Mouse (Mus musculus) adrenal gland, adult (tissue): ENCODE data around the gene Pnma5.

Experiments
- DNase-seq, 2 experiments: peaks; one replicate each; pipeline ENCODE4 v3.0.0; 2022 to 2023; ENCODE audit warnings: low spot score in 1 of 2; ENCODE audit not compliant: inconsistent age in 2 of 2

Gene Pnma5

DNA sequence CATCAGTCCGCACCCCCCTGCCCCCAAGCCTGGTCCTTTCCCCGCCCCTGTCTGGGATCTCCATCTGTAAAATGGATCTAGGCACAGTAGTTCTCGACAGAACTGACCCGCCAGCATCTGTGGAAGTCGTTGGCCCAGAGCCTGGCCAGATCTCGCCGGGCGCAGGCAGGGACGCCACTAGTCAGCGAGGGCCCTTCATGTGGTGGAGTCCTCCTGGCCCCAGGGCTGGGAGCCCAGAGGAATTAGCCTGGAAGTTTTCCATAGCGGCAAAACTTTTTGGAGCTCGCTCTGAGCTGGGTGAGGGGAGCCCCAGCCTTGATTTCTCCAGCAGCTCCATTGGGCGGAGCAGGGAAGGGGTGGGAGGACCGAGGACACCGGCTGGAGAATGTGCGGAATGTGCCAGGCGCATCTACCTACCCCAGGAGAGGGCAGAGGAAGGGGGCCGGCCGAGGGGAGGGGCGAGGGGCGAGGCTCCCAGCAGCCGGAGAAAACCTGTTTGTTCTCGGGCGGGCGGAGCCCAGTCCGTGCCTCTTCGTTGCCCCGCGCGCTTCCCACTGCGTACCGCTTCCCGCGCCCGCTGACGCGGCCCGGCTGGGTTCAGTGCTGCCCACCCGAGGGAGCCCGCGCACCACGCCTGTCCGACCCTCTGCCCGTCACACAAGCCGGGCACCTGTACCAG is 49.9 kb downstream of the Pnma5 start, which contains the start of gene Zfp185:
TSS of gene Zfp185 (plus strand) at position 499 of the 679 bp plus-strand sequence.
- DNase-seq, result peak; percentile 34 to 65

DNA sequence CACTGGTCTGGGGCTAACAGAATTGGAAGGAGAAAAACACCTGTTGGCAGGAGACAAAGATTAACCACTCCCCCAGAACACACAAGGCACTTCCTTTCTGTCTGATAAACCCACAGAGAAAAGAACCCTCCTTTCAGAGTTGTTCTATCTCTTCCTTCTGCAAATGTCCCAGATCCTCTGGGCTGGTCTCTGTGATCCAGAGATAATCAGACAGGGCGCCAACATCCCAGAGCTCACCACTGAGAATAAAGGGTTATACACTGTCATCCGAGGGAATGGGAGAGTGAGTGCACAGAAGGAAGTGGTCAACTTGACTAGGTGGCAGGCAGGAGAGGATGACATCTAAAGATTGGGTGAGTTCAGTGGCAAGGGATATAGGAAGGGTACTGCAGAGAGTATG is 51.3 kb downstream of the Pnma5 start:
- DNase-seq, result no peak
